Mouse (Mus musculus) C2C12 (cell line): Measurements from ENCODE around the gene Prickle2.

ENCODE experiments used
- CTCF ChIP-seq: IDR thresholded peaks from one replicate; pipeline ENCODE4 v1.5.1; 2011; ENCODE audit not compliant: control insufficient read depth, insufficient read depth, insufficient read length
- MAX ChIP-seq: IDR thresholded peaks from one replicate; pipeline ENCODE4 v1.6.1; 2011; ENCODE audit warnings: mild to moderate bottlenecking, control low read depth
- MYOD1 ChIP-seq: IDR thresholded peaks from one replicate; pipeline ENCODE4 v1.6.1; 2011; ENCODE audit warnings: low read depth; ENCODE audit not compliant: control insufficient read depth, insufficient read length
- MYOG ChIP-seq: IDR thresholded peaks from one replicate; pipeline ENCODE4 v1.6.1; 2011; ENCODE audit not compliant: control insufficient read depth, insufficient read length; ENCODE audit errors: extremely low read depth
- USF1 ChIP-seq: IDR thresholded peaks from one replicate; pipeline ENCODE4 v1.6.1; 2011; ENCODE audit warnings: low read depth, mild to moderate bottlenecking, control low read depth, moderate library complexity

- TF ChIP-seq CTCF, result no peak
- no peak for TF ChIP-seq MYOD1
- no peak for TF ChIP-seq MYOG
- no peak for TF ChIP-seq USF1
- no peak for TF ChIP-seq MAX
These were observed 1.1 kb downstream of the Prickle2 start for GRCm38 (mm10) chr6:92704810-92705209.
